Mouse (Mus musculus) olfactory bulb, adult 2 months (tissue): ENCODE results near the gene Ntm. TPM values are rescaled to one million over a fixed set of nuclear protein-coding genes. Genes with fewer than 3 reads are reported as not detected.

Source experiments
- H3K27ac ChIP-seq: fragments of 200-500 bp; 2 replicates; pipeline ENCODE4 v1.5.1; 2012; ENCODE audit warnings: low read depth, low read length; ENCODE audit not compliant: insufficient read depth
- H3K4me1 ChIP-seq: fragments of 200-500 bp; 2 replicates; pipeline ENCODE4 v1.6.1; 2012; ENCODE audit warnings: low read length; ENCODE audit not compliant: control insufficient read depth, insufficient read depth
- H3K4me3 ChIP-seq: fragments of 200-500 bp; 2 replicates; pipeline ENCODE4 v1.5.1; 2012; ENCODE audit warnings: mild to moderate bottlenecking, low read depth, low read length, moderate library complexity; ENCODE audit not compliant: insufficient read depth
- CTCF ChIP-seq: fragments of 200-500 bp; IDR thresholded peaks from 2 replicates; pipeline ENCODE4 v1.5.1; 2012; ENCODE audit warnings: low read depth, mild to moderate bottlenecking, low read length, moderate library complexity; ENCODE audit not compliant: insufficient read depth
- POLR2A ChIP-seq: fragments of 200-500 bp; IDR thresholded peaks from 2 replicates; pipeline ENCODE4 v1.6.1; 2012; ENCODE audit warnings: mild to moderate bottlenecking, low read depth, low read length, moderate library complexity; ENCODE audit not compliant: insufficient read depth
- WGBS: fragments of 180-500 bp; shearing (Covaris S2); methylation state at CpG from one replicate; pipeline ENCODE4 v1.1.7; 2018; 5-methylcytosine and 5-hydroxymethylcytosine counted together
- polyA plus RNA-seq: library from polyadenylated mRNA; stranded (reverse); fragments of >200 nt; gene quantifications from 2 replicates; pipeline ENCODE4 v1.2.4, GENCODE M21; 2012; ENCODE audit warnings: low replicate concordance; ENCODE audit not compliant: missing spikeins, insufficient read depth, insufficient read length

Gene Ntm
- polyA plus RNA-seq, 1 experiment = not detected

DNA sequence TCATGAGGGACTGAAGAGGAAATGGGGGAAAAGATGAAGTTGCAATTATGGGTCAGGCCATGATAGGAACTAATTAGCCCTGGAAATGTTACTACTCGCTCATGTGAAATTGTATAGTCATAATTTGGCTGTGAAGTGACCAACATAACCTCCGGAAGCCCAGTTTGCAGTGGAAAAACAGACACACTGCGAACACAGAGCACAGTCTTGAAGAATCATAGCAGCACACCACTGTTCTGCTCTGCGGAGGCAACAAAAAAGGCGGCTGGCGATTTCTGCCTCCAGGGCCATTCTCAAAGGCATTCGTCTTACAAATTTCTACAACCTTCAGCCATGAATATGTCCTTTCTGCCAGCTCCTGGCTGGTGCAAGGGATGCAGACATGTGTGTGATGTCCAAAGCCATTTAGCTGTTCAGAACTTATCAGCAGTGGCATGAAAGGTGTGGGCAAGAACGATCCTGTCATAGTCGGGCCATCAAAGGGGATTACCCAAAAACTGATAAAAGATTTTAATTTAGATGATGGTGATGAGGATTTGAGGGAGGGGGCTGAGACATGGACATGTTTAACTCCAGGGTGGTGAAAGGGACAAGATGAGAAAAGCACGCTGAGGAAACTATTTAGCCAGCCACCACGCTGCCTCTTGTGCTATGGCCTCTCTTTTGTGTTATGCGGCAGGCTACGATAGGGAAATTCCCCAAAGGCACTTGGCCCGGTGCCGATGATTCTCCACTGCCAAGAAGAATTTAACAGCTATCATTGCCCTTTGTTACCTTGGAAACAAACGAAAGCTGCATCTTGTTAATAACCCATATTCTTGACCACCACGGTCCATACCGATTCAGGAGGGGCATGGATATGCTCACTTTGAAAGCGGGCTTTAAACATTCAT is 235.2 kb downstream of the Ntm start:
- no peak for TF ChIP-seq CTCF
- no peak for TF ChIP-seq POLR2A
- no peak overlapping the region for H3K27ac ChIP-seq
- no peak overlapping the region for H3K4me3 ChIP-seq
- no peaks in the 10 kb centered on the region for H3K4me1 ChIP-seq
- WGBS = 66% methylated on average over 19 of the region's 19 CpGs

- H3K4me1 ChIP-seq = no peaks in the 10 kb centered on the region; the same call in 1 of the 2 replicates
- H3K4me3 ChIP-seq = no peak overlapping the region
- 74% methylated on average over 1 of the region's 1 CpGs for WGBS
- TF ChIP-seq CTCF (no peak), POLR2A (no peak)
- no peak overlapping the region for H3K27ac ChIP-seq
These were observed 241.5 kb downstream of the Ntm start for GRCm38 (mm10) chr9:29721461-29721860.

DNA sequence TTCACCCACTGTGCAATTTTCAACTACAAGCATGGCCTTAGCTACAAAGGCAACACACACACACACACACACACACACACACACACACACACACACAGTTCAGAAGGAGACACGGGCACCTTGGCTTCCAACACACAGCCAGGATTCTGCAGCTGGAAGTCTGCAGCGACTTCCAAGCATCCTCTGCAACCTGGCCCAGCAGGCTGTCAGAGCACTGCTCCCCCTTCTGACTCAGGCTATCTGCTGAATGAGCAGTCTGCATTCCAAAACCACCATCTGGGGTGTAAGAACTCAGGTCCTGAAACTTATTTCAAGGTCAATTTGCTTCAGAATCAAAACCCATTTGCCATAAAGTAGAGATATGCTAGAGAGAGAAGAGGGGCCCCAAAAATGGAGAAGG is 246.1 kb downstream of the Ntm start:
- H3K27ac ChIP-seq = no peak overlapping the region
- 38% methylated on average over 2 of the region's 2 CpGs for WGBS
- no peak overlapping the region for H3K4me3 ChIP-seq
- no peak for TF ChIP-seq CTCF
- TF ChIP-seq POLR2A = no peak
- H3K4me1 ChIP-seq = no peaks in the 10 kb centered on the region; the same call in 1 of the 2 replicates

DNA sequence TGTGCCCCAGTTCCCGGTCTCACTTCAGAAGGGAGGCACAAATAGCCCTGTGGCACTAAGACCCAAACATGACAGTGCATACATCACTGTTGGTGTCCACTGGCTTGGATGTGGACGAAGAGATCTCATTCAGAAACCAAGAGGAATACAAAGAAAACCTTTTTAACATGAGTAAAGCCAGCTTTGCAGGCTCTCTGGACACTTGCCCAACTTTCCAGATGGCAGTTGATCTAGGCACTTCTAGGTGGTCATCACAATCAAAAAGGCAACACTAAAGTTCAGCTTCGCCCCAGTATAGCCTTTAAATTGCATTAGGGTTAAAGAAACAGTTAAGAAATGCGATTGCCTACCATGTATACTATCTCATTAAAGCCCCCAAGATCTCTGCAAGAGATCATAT is 264.7 kb downstream of the Ntm start:
- H3K27ac ChIP-seq = no peak overlapping the region

GRCm38 (mm10) chr9:29694151-29694550 is 268.8 kb downstream of the Ntm start:
- TF ChIP-seq CTCF (no peak), POLR2A (no peak)
- H3K4me3 ChIP-seq = no peak overlapping the region
- WGBS = 84% methylated on average over 2 of the region's 2 CpGs

More for the DNA sequence above, 264.7 kb downstream of the Ntm start:
- no peak for TF ChIP-seq POLR2A
- no peak for TF ChIP-seq CTCF
- 88% methylated on average over 4 of the region's 4 CpGs for WGBS
- H3K4me3 ChIP-seq = no peak overlapping the region
- no peaks in the 10 kb centered on the region for H3K4me1 ChIP-seq

DNA sequence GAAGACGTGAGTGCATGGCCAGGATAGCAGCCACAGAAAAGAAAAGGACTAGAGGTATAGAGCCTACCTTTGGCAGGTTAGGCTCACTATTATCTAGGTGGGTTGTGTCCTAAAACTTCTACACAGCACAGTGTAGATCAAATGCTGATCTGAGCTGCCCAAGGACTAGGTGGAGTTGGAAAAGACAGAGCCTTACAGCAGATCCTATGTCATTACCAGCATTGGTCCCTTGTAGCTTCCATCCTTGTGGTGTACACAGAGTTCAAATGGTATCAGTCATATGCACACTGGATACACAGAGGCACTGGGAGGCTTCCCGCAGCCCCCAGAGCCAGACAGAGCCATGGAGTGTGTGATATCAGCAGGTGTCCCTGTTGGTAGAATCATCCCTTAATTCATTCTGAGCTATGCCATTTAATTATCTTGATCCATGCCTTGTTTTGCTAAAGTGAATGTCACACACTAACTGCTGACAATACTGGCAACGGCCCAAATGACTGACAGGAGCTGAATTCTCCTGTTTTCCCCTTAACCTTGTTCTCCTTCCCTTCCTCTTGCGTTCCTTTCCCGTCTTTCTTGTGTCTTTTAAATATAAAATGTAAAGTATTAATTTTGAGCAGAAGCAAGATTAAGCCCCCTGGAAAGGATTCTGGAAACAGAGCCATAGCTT is 271.6 kb downstream of the Ntm start:
- no peak overlapping the region for H3K4me3 ChIP-seq
- TF ChIP-seq POLR2A = no peak
- no peak for TF ChIP-seq CTCF
- no peak overlapping the region for H3K27ac ChIP-seq
- WGBS = 73% methylated on average over 5 of the region's 5 CpGs
- no peaks in the 10 kb centered on the region for H3K4me1 ChIP-seq

More at GRCm38 (mm10) chr9:29694151-29694550, 268.8 kb downstream of the Ntm start:
- no peak overlapping the region for H3K27ac ChIP-seq
- no peaks in the 10 kb centered on the region for H3K4me1 ChIP-seq

DNA sequence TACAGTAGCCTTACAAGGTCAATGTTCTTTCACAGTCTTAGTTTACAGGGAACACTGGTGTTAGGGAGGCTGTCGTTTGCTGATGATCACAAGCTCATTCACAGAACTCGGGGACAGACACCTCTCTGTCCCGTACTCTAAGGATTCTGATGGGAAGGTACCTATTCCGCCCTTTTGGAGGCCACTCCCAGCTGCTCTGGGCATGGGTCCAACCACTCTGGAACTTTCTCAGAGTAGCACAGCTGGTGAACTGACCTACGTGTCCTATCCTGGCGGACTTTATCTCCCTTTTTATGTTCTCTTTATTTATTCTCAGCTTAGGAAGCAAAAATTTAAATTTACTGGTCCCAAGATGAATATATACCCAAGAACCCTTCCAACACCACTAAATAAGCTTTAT is 280.7 kb downstream of the Ntm start:
- Histone ChIP-seq H3K27ac (no peak overlapping the region), H3K4me3 (no peak overlapping the region), H3K4me1 (peaks cover 5% of the 10 kb centered on the region)
- TF ChIP-seq CTCF (no peak), POLR2A (no peak)
- WGBS = 85% methylated on average over 6 of the region's 6 CpGs

DNA sequence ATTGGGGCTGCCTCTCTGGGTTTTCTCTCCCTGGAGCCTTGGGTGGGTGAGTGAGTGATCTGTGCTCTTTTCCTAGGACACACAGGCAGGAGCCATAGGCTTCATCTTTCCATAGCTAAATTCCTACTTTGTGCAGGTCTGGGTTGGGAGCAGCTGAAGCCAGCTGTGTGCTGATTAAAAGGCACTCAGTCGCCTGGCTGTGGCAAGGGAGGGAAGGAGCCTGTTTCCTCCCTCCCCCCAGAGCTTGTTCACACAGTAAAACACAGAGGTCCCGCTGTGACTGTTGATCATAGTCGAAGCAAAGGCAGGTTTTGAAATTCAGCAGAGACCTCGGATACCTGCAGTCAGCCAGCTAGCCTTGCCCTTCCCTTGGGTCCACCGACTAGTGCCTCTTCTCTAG is 282.3 kb downstream of the Ntm start:
- WGBS = 28% methylated on average over 5 of the region's 5 CpGs
- Histone ChIP-seq H3K4me1 (peaks cover 5% of the 10 kb centered on the region), H3K27ac (no peak overlapping the region), H3K4me3 (no peak overlapping the region)
- TF ChIP-seq CTCF (no peak), POLR2A (no peak)

DNA sequence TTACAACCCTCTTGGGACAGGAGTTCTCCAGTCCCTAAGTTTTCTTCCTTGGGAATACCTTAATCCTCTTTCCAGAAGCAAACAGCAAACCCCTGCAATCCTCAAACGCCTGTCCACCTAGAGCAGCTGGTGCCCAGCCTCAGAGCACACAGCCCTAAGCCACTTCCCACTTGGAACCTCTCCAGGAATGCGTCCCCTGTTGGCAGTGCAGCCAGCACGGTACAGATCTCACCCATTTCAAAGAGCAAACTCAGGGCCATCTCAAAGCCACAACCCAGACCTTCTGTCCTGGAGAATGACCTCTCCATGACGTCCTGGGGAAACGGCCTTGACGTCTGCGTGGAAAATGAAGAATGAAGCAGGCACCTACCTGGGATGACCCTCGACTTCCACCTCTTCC is 289.0 kb downstream of the Ntm start:
- TF ChIP-seq POLR2A = no peak
- WGBS = 60% methylated on average over 8 of the region's 8 CpGs
- Histone ChIP-seq H3K4me1 (no peaks in the 10 kb centered on the region), H3K4me3 (no peak overlapping the region), H3K27ac (no peak overlapping the region)
